Mouse (Mus musculus) heart, adult 18-20 months (tissue): Measurements from ENCODE around the gene Dnajc4. TPM values are rescaled to one million over a fixed set of nuclear protein-coding genes. Genes with fewer than 3 reads are reported as not detected.

Source experiments
- DNase-seq, 2 experiments: peaks; one replicate each; pipeline ENCODE4 v3.0.0; 2021 to 2022; ENCODE audit warnings: mixed read lengths in 1 of 2
- total RNA-seq, 2 experiments: library from RNA; stranded (reverse); gene quantifications; 2 replicates each; pipeline ENCODE4 v1.2.3; 2021

Dnajc4 gene
- total RNA-seq, 2 experiments from 2014 or later: 54.6 to 55.1 TPM

- DNase-seq: no peak
These were observed 44.2 kb downstream of the Dnajc4 start for GRCm38 (mm10) chr19:6948186-6948585.

GRCm38 (mm10) chr19:6947742-6948141, 44.6 kb downstream of the Dnajc4 start:
- DNase-seq: no peak

DNA sequence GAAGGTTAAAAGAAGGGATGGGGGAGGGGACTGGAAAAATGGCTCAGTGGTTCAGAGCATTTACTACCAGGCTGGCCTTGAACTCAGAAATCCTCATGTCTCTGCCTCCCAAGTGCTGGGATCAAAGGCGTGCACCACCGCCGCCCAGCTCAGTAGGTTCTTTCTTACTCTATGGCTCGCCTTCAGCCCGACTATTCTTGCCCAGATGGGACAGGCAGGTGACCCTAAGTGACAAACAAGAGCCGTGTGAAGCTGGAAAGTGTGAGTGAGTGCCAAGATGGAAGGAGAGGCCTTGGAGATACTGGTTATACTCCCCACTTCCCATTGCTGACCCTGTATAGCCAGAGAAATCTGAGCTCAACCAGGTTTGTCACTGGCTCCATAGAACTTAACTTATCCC, 48.7 kb downstream of the Dnajc4 start:
- no peak for DNase-seq

- no peak for DNase-seq
These were observed 49.6 kb downstream of the Dnajc4 start for GRCm38 (mm10) chr19:6942764-6943163.

GRCm38 (mm10) chr19:6942249-6942691, 50.1 kb downstream of the Dnajc4 start, which contains the start of gene Gpr137:
Gpr137 (minus strand) TSS chr19:6942480.
- peak; percentile 95 to 99 for DNase-seq

- DNase-seq: peak; percentile 94 to 98
These were observed 50.8 kb downstream of the Dnajc4 start, which contains the start of gene Bad for GRCm38 (mm10) chr19:6941372-6942248. Bad (plus strand) TSS chr19:6941861.

DNA sequence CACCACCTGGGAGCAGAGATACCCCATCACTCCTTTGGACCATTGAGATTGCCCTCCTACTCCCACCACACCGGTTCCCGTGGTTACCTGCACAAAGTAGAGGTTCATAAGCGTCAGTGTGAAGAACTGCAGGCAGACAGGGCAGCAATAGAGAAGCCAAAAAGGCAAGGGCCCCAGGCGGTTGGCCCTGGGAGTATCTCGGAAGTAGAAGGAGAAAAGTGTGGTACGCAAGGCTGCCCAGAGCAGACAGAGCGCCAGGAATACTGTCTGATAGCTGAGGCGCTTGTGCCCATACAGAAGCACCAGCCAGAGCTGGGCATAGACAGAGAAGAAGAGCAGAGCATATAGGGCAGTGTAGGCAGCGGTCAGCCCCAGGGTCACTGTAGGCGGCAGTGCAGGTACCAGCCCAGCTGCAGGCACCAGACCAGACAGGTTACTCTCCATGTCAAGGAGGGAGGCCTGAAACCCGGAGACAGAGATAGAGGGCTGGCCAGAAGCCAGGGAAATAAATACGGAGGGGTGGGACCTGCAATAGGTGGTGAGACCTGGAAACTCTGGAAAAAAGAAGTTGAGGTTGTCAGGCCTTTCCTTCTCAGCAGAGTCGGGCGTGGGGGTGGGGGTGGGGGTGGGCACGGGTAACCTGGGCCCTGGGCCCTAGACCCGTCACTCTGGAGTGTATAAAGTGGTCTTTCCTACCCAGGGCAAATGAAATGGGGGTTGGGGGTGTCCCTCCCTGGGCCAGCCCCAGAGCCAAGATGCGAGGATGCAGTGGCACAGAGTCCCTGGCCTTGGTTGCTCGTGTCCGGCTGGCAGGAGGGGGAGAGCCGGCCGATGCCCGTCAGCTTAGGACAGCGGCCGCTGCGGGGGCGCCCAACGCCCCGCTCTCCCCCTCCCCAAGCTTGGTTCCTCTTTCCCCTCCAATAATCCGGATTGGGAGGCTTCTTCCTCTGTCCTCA, 51.7 kb downstream of the Dnajc4 start:
- peak in 1 of 2 experiments; percentile 23 for DNase-seq

DNA sequence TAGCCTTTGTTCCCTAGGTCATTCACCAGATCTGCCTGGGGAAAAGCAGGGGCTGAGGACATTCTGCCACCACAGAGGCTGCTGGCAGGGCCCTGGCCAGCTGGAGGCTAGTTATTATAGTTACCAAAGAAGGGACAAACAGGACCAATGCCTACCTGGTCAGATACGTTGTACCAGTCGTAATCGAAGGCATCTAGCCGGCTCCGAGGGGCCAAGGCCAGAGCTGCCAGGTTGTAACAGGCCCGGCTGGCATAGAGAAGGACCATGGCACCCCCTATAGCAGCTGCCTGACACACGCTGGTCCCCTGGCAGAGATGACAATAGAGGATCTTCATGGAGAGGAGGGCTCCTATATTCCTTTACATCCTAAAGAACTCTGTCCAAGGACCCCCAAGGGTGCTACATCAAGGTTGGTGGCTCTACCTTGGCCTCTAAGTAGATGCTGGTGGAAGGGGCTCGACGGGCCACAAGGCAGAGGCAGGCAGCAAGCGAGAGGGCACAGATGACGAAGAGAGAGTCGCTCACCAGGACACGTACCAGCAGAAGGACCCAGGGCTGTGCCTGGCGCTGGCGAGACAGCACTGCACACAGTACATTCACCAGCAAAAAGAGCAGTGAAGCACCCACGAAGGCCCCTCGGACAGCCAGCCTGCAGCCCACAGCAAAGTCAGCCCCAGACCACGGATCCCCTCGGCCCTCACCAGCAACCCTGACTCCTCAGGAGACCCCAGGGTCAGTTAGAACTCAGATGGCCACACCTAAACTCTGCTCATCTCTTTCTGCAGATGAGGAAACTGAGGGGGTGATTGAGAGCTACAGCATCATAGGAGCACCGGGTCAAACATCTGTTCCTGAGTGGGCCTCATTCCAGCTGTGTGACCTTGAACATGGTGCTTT, 53.0 kb downstream of the Dnajc4 start:
- DNase-seq: no peak

Other genes starting within 250 kb of the Dnajc4 start
- 10 to 100 TPM; 17.0 to 17.3 TPM for gene Rps6ka4, start 151.9 kb downstream of the Dnajc4 start, total RNA-seq
- gene Ccdc88b, start 134.4 kb downstream of the Dnajc4 start, total RNA-seq: 1 to 10 TPM in 1 of 2 experiments, under 1 TPM in 1; 0.79 to 2.2 TPM
- 10 to 100 TPM; 37.7 to 39.3 TPM for gene Trmt112, start 82.9 kb downstream of the Dnajc4 start, total RNA-seq
- 100 to 1,000 TPM; 763 to 838 TPM for gene Prdx5, start 82.5 kb downstream of the Dnajc4 start, total RNA-seq
- 100 to 1,000 TPM; 150 to 178 TPM for gene Esrra, start 70.8 kb downstream of the Dnajc4 start, total RNA-seq
- gene Catsperz, start 67.2 kb downstream of the Dnajc4 start, total RNA-seq: not detected
- not detected for gene Kcnk4, start 58.1 kb downstream of the Dnajc4 start, total RNA-seq
- 10 to 100 TPM; 21.1 to 22.4 TPM for gene Bad, start 50.7 kb downstream of the Dnajc4 start, total RNA-seq
- 10 to 100 TPM; 32.4 to 33.0 TPM for gene Gpr137, start 50.1 kb downstream of the Dnajc4 start, total RNA-seq
- 10 to 100 TPM; 78.3 to 95.2 TPM for gene Ppp1r14b, start 17.6 kb downstream of the Dnajc4 start, total RNA-seq
- 10 to 100 TPM; 14.7 TPM for gene Plcb3, start 16.1 kb downstream of the Dnajc4 start, total RNA-seq
- 10 to 100 TPM; 18.9 to 19.1 TPM for gene Fkbp2, start 12.1 kb downstream of the Dnajc4 start, total RNA-seq
- gene Vegfb, start 4.9 kb downstream of the Dnajc4 start, total RNA-seq: 100 to 1,000 TPM; 462 to 481 TPM
- 10 to 100 TPM; 23.7 to 25.4 TPM for gene Nudt22, start 3.5 kb upstream of the Dnajc4 start, total RNA-seq
- gene Trpt1, start 3.6 kb upstream of the Dnajc4 start, total RNA-seq: 10 to 100 TPM; 22.4 to 26.4 TPM
- gene Fermt3, start 26.9 kb upstream of the Dnajc4 start, total RNA-seq: 1 to 10 TPM; 4.4 to 6.0 TPM
- gene Stip1, start 47.4 kb upstream of the Dnajc4 start, total RNA-seq: 100 to 1,000 TPM; 137 to 160 TPM
- 100 to 1,000 TPM; 303 to 332 TPM for gene Macrod1, start 64.2 kb upstream of the Dnajc4 start, total RNA-seq
- gene Flrt1, start 113.2 kb upstream of the Dnajc4 start, total RNA-seq: 1 to 10 TPM in 1 of 2 experiments, under 1 TPM in 1; 0.82 to 1.4 TPM
- gene Otub1, start 213.7 kb upstream of the Dnajc4 start, total RNA-seq: 10 to 100 TPM; 73.8 to 78.7 TPM
- gene Cox8a, start 225.0 kb upstream of the Dnajc4 start, total RNA-seq: 100 to 1,000 TPM; 344 to 429 TPM
- gene Naa40, start 248.6 kb upstream of the Dnajc4 start, total RNA-seq: 10 to 100 TPM; 14.2 to 14.9 TPM